Mouse (Mus musculus): ENCODE data around the gene Srgap3. TPM values are rescaled to one million over a fixed set of nuclear protein-coding genes. Genes with fewer than 3 reads are reported as not detected.

Srgap3 gene
- polyA plus RNA-seq, 1 experiment from 2014 or later, result 1.5 TPM

DNA sequence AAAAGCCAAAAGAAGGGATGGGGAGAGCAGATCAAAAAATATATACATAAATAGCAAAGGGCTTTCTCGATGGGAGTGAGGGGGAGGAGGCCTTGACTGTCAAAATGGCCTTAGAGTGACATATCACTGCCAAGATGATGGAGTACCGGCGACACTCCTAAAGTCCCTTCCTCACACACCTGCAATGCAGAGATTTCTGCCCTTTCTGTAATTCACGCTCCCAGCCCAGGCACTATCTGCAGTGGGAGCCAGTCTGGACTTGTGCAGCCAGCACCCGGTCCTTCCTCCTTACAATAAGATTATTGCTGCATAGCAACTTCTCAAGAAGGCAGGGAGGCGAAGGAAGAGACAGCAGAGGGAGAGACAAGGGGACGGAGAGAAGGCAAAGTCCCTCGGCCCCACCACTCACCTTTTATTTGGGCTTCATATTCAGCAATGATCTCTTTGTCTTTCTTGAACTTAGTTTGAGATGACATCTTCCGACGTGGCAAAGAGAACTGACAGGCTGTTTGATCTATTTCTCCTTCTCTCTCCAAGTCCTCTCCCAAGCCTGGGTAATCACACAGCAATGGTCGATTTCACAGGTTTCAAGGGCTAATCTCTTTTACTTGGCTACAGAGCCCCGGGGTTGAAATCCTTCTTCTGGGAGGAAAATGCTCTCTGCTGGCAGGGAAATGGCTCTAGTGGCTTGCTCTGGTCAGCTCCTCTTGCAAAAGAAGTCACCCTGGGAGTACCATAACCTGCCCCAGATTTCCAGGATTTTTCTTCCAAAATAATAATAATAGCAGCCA is 850 bp downstream of the Srgap3 start:
- no peaks in the 10 kb centered on the region for H3K36me3 ChIP-seq (ENCODE audit: control insufficient read depth, insufficient read depth, low read length)
- ATAC-seq (ENCODE audit: low FRiP score, low TSS enrichment) (0 out of 2 replicates have a peak, but pooled peaks have one; percentile 2), DNase-seq (ENCODE audit: low spot score) (peak; percentile 29)
- peak overlapping the region; percentile 65 for H3K27ac ChIP-seq (replicated peaks)
- peak overlapping the region; percentile 73 for H3K9ac ChIP-seq (ENCODE audit: low read length)
- TF ChIP-seq CTCF (IDR thresholded peaks at IDR 0.05; ENCODE audit: low read depth), result no peak
- no peak for TF ChIP-seq EP300 (optimal IDR thresholded peaks at IDR 0.05)
- H3K4me2 ChIP-seq (replicated peaks; ENCODE audit: low read depth), result peak overlapping the region; percentile 76
- H3K9me3 ChIP-seq (ENCODE audit: control insufficient read depth, low read length), result no peaks in the 10 kb centered on the region
- WGBS, result 11% methylated on average over 12 of the region's 12 CpGs
- H3K4me1 ChIP-seq (replicated peaks; ENCODE audit: control insufficient read depth, insufficient read depth), result no peaks in the 10 kb centered on the region; the same call in 1 of the 2 replicates
- peak overlapping the region; percentile 65 for H3K4me3 ChIP-seq (ENCODE audit: low read depth, low read length)
- no peaks in the 10 kb centered on the region for H3K27me3 ChIP-seq (ENCODE audit: control insufficient read depth, insufficient read depth, low read length)

DNA sequence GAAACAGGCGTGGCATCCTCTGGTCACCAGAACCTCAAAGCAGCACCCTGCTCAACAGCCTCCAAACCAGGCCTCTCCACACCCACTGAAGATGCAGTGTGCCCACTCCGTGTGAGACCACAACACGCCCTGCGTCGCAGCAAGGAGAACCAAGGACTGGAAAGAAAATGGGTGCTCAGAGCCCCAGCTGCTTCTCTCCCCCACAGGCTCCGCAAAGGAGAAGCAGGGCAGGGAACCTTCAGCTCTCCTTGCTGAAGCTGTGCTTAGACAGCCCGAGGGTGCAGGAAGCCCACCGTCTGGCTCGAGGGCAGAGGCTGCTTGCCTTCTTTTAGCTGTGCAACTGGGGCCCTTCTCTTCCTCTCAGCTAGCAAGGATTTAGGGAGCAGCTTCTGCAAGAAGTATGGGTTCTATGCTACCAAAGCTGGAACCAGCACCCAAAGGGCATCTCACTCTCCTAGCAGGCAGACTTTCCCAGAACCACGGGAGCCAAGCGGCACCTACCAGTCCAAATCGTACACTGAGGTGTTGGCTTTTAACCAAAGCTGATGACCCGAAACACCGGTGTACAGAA is 1.8 kb downstream of the Srgap3 start:
- TF ChIP-seq CTCF (IDR thresholded peaks at IDR 0.05; ENCODE audit: low read depth) (no peak), EP300 (optimal IDR thresholded peaks at IDR 0.05) (no peak)
- H3K9me3 ChIP-seq (ENCODE audit: control insufficient read depth, low read length), result no peaks in the 10 kb centered on the region
- peak overlapping the region; percentile 76 for H3K4me2 ChIP-seq (replicated peaks; ENCODE audit: low read depth)
- no peaks in the 10 kb centered on the region; the same call in 1 of the 2 replicates for H3K4me1 ChIP-seq (replicated peaks; ENCODE audit: control insufficient read depth, insufficient read depth)
- peak overlapping the region; percentile 24; the same call in 1 of the 2 replicates for H3K27ac ChIP-seq (replicated peaks)
- peak overlapping the region; percentile 55 for H3K9ac ChIP-seq (ENCODE audit: low read length)
- H3K4me3 ChIP-seq (ENCODE audit: low read depth, low read length), result peak overlapping the region; percentile 65
- no peaks in the 10 kb centered on the region for H3K27me3 ChIP-seq (ENCODE audit: control insufficient read depth, insufficient read depth, low read length)
- ATAC-seq (ENCODE audit: low FRiP score, low TSS enrichment) (no peak), DNase-seq (ENCODE audit: low spot score) (peak; percentile 23)
- WGBS, result 26% methylated on average over 14 of the region's 14 CpGs
- H3K36me3 ChIP-seq (ENCODE audit: control insufficient read depth, insufficient read depth, low read length), result no peaks in the 10 kb centered on the region

DNA sequence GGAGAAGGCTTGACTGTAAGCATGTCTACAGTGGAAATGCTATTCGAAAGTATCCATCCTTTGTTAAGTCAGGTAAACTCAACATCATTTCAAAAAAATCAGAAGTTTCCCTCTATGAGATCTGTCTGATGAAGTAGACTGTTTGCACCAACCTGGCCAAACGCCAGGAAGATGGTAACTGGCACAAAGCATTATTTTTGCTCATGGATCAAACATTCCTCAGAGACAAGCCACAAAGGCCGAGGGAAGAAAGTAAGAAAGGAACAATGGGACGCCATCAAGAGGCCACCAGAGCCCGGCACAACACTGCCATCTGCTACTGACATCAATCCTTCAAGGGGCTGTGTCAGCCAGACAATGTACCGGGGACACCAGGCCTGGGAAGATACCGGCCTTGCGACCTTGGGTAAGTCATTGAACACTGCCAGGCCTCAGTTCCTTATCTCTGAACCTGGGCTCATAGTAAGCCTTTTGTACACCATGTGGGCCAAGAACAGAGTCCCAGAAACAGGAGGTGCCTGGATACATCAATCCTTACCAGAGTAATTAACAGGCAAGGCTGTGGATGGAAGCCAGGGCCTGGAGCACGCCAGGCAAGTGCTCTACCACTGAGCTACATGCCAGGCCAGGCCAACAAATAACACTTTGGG is 3.3 kb downstream of the Srgap3 start:
- DNase-seq (ENCODE audit: low spot score) (no peak), ATAC-seq (ENCODE audit: low FRiP score, low TSS enrichment) (no peak)
- 85% methylated on average over 9 of the region's 9 CpGs for WGBS

DNA sequence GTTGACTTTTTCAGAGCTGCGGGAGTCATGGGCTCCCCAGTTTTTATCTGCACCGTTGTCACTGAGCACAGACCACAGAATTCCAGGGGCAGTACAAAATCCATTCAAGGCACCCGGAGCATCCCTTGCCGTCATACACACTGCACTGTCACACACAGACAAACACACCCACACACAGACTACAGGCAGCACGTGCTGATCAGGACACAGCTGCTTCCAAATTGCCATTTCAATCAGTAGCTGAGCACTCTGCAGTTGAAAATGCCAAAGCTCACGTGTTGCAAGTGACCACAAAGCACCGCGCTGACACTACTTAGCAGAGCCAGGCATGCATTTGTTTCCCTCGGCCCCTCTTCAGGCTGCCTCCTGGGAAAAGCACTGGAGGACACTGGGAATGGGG is 7.8 kb downstream of the Srgap3 start:
- Histone ChIP-seq H3K27ac (replicated peaks) (no peak overlapping the region), H3K9ac (ENCODE audit: low read length) (no peak overlapping the region), H3K4me1 (replicated peaks; ENCODE audit: control insufficient read depth, insufficient read depth) (no peaks in the 10 kb centered on the region), H3K4me3 (ENCODE audit: low read depth, low read length) (no peak overlapping the region), H3K27me3 (ENCODE audit: control insufficient read depth, insufficient read depth, low read length) (no peaks in the 10 kb centered on the region), H3K36me3 (ENCODE audit: control insufficient read depth, insufficient read depth, low read length) (no peaks in the 10 kb centered on the region), H3K9me3 (ENCODE audit: control insufficient read depth, low read length) (no peaks in the 10 kb centered on the region), H3K4me2 (replicated peaks; ENCODE audit: low read depth) (no peak overlapping the region)
- DNase-seq (ENCODE audit: low spot score) (no peak), ATAC-seq (ENCODE audit: low FRiP score, low TSS enrichment) (no peak)
- WGBS, result 82% methylated on average over 9 of the region's 9 CpGs
- TF ChIP-seq CTCF (IDR thresholded peaks at IDR 0.05; ENCODE audit: low read depth) (no peak), EP300 (optimal IDR thresholded peaks at IDR 0.05) (no peak)

More for the DNA sequence above, 3.3 kb downstream of the Srgap3 start:
- H3K9ac ChIP-seq (ENCODE audit: low read length), result no peak overlapping the region
- H3K27me3 ChIP-seq (ENCODE audit: control insufficient read depth, insufficient read depth, low read length), result no peaks in the 10 kb centered on the region
- no peaks in the 10 kb centered on the region; the same call in 1 of the 2 replicates for H3K4me1 ChIP-seq (replicated peaks; ENCODE audit: control insufficient read depth, insufficient read depth)
- TF ChIP-seq CTCF (IDR thresholded peaks at IDR 0.05; ENCODE audit: low read depth) (no peak), EP300 (optimal IDR thresholded peaks at IDR 0.05) (no peak)
- H3K27ac ChIP-seq (replicated peaks), result no peak overlapping the region
- no peaks in the 10 kb centered on the region for H3K9me3 ChIP-seq (ENCODE audit: control insufficient read depth, low read length)
- no peak overlapping the region for H3K4me2 ChIP-seq (replicated peaks; ENCODE audit: low read depth)
- no peak overlapping the region for H3K4me3 ChIP-seq (ENCODE audit: low read depth, low read length)
- H3K36me3 ChIP-seq (ENCODE audit: control insufficient read depth, insufficient read depth, low read length), result no peaks in the 10 kb centered on the region

GRCm38 (mm10) chr6:112937791-112938190 is 9.3 kb downstream of the Srgap3 start:
- Histone ChIP-seq H3K4me1 (replicated peaks; ENCODE audit: control insufficient read depth, insufficient read depth) (no peaks in the 10 kb centered on the region), H3K36me3 (ENCODE audit: control insufficient read depth, insufficient read depth, low read length) (no peaks in the 10 kb centered on the region), H3K27ac (replicated peaks) (no peak overlapping the region), H3K27me3 (ENCODE audit: control insufficient read depth, insufficient read depth, low read length) (no peaks in the 10 kb centered on the region), H3K4me2 (replicated peaks; ENCODE audit: low read depth) (no peak overlapping the region), H3K9me3 (ENCODE audit: control insufficient read depth, low read length) (no peaks in the 10 kb centered on the region), H3K4me3 (ENCODE audit: low read depth, low read length) (no peak overlapping the region), H3K9ac (ENCODE audit: low read length) (no peak overlapping the region)
- DNase-seq (ENCODE audit: low spot score) (no peak), ATAC-seq (ENCODE audit: low FRiP score, low TSS enrichment) (no peak)
- 92% methylated on average over 2 of the region's 2 CpGs for WGBS
- no peak for TF ChIP-seq EP300 (optimal IDR thresholded peaks at IDR 0.05)
- no peak for TF ChIP-seq CTCF (IDR thresholded peaks at IDR 0.05; ENCODE audit: low read depth)
